In genomic region chr19:28555181-28555929, GRCm38 (mm10) we compare ENCODE assay signal across 23 mouse cellular contexts.
"Had no signal": no experiment of that assay in that cellular context is flagged by ENCODE, and none has a peak within 500 bp of the region (broad histone marks: within the 10 kb centered on the region; RNA-seq: fewer than 3 reads in every experiment).

No protein-coding gene starts in this region.

- H3K4me1 ChIP-seq: liver, embryonic 12.5 days had no signal

- H3K27ac ChIP-seq: heart, embryonic 13.5 days; heart, embryonic 15.5 days; hindbrain, embryonic 13.5 days; hindbrain, embryonic 15.5 days; hindbrain, postnatal 0 days; kidney, embryonic 15.5 days; kidney, postnatal 0 days; limb, embryonic 13.5 days; limb, embryonic 15.5 days; liver, embryonic 12.5 days; liver, embryonic 14.5 days had no signal

- H3K27me3 ChIP-seq: heart, embryonic 13.5 days; heart, embryonic 15.5 days; hindbrain, embryonic 13.5 days; hindbrain, embryonic 15.5 days; kidney, embryonic 15.5 days; limb, embryonic 13.5 days; limb, embryonic 15.5 days; liver, embryonic 12.5 days had no signal

- H3K9ac ChIP-seq: heart, embryonic 13.5 days; heart, embryonic 15.5 days; hindbrain, embryonic 13.5 days; hindbrain, embryonic 15.5 days; kidney, embryonic 15.5 days; limb, embryonic 13.5 days; limb, embryonic 15.5 days; liver, embryonic 12.5 days; liver, embryonic 14.5 days had no signal

- H3K36me3 ChIP-seq: heart, embryonic 13.5 days; heart, embryonic 15.5 days; hindbrain, embryonic 13.5 days; hindbrain, embryonic 15.5 days; kidney, embryonic 15.5 days; limb, embryonic 13.5 days; limb, embryonic 15.5 days; liver, embryonic 12.5 days had no signal

- H3K4me3 ChIP-seq: heart, embryonic 13.5 days; heart, embryonic 15.5 days; hindbrain, embryonic 13.5 days; hindbrain, embryonic 15.5 days; kidney, embryonic 15.5 days; limb, embryonic 13.5 days; limb, embryonic 15.5 days; liver, embryonic 12.5 days had no signal

- H3K9me3 ChIP-seq: heart, embryonic 13.5 days; heart, embryonic 15.5 days; hindbrain, embryonic 13.5 days; hindbrain, embryonic 15.5 days; kidney, embryonic 15.5 days; limb, embryonic 13.5 days; limb, embryonic 15.5 days; liver, embryonic 12.5 days had no signal

- ATAC-seq: hindbrain, postnatal 0 days; intestine, embryonic 16.5 days; liver, embryonic 12.5 days had no signal

- DNase-seq: gastrocnemius, postnatal 14 days; gastrocnemius, postnatal 36 days; heart, adult 18-20 months; heart, postnatal 14 days; heart, postnatal 36 days; kidney, adult 11 months; kidney, adult 9 months; kidney, postnatal 14 days; kidney, postnatal 36 days; layer of hippocampus, postnatal 36 days; left cerebral cortex, postnatal 4 days had no signal
